8 mouse cellular contexts compared by ENCODE assay signal in genomic region chr17:78199231-78199625, GRCm38 (mm10). TPM values are rescaled to one million over a fixed set of nuclear protein-coding genes. Genes with fewer than 3 reads are reported as not detected.
DNase-seq lines count a peak whose midpoint lies in the region; ATAC-seq and TF ChIP-seq lines count a peak whose summit lies in the region.

No protein-coding gene starts in this region.

- no peak for DNase-seq in heart, postnatal 4 days
- DNase-seq in G1E (ENCODE audit: low spot score) = no peak
- DNase-seq in hindbrain, embryonic 10.5 days (ENCODE audit: low spot score) = no peak
- DNase-seq in midbrain, embryonic 11.5 days (ENCODE audit: low spot score, missing footprints) = peak; percentile 91
- no peak for DNase-seq in spleen, postnatal 4 days (ENCODE audit: low spot score in 2 of 2)
- no peak for DNase-seq in gastrocnemius, postnatal 10 days
- DNase-seq in adrenal gland, postnatal 10 days = no peak

- H3K9me3 ChIP-seq in heart, embryonic 14.5 days (ENCODE audit: control insufficient read depth, low read length) = no peaks in the 10 kb centered on the region
- H3K9me3 ChIP-seq in G1E (replicated peaks) = no peaks in the 10 kb centered on the region
- H3K9me3 ChIP-seq in hindbrain, embryonic 10.5 days = no peaks in the 10 kb centered on the region
- H3K9me3 ChIP-seq in midbrain, embryonic 11.5 days (ENCODE audit: control insufficient read depth, low read length) = no peaks in the 10 kb centered on the region

- peak overlapping the region; percentile 83 for H3K9ac ChIP-seq in heart, embryonic 14.5 days (ENCODE audit: low read length)
- H3K9ac ChIP-seq in midbrain, embryonic 11.5 days (ENCODE audit: low read length) = peak overlapping the region; percentile 78

- WGBS in heart, embryonic 14.5 days = 6% methylated on average over 7 of the region's 7 CpGs
- 5% methylated on average over 7 of the region's 7 CpGs for WGBS in hindbrain, embryonic 10.5 days
- 5% methylated on average over 7 of the region's 7 CpGs for WGBS in midbrain, embryonic 11.5 days

- H3K36me3 ChIP-seq in heart, embryonic 14.5 days (ENCODE audit: control insufficient read depth, insufficient read depth, low read length) = no peaks in the 10 kb centered on the region
- peaks cover 7% of the 10 kb centered on the region for H3K36me3 ChIP-seq in G1E (replicated peaks)
- H3K36me3 ChIP-seq in hindbrain, embryonic 10.5 days = no peaks in the 10 kb centered on the region
- no peaks in the 10 kb centered on the region for H3K36me3 ChIP-seq in midbrain, embryonic 11.5 days (ENCODE audit: control insufficient read depth, insufficient read depth, low read length)

- peak overlapping the region in 1 of 2 experiments; percentile 61; a peak in 1 of 4 replicates for H3K27ac ChIP-seq in heart, embryonic 14.5 days (replicated peaks in 1 of 2; ENCODE audit: control insufficient read depth in 1 of 2, insufficient read depth in 1 of 2, low read depth in 2 of 2, low read length in 2 of 2)
- H3K27ac ChIP-seq in hindbrain, embryonic 10.5 days = peak overlapping the region; percentile 94
- peak overlapping the region; percentile 73 for H3K27ac ChIP-seq in midbrain, embryonic 11.5 days (ENCODE audit: low read depth, low read length)

- no peak for TF ChIP-seq CTCF in G1E (IDR thresholded peaks at IDR 0.05; ENCODE audit: low read depth, low read length)

- H3K4me3 ChIP-seq in heart, embryonic 14.5 days (ENCODE audit: control insufficient read depth in 1 of 2, insufficient read depth in 1 of 2, low read depth in 1 of 2, low read length in 2 of 2) = peak overlapping the region; percentile 59 to 67
- H3K4me3 ChIP-seq in G1E (ENCODE audit: low read depth, low read length) = peak overlapping the region; percentile 98
- peak overlapping the region; percentile 91 for H3K4me3 ChIP-seq in hindbrain, embryonic 10.5 days
- H3K4me3 ChIP-seq in midbrain, embryonic 11.5 days (ENCODE audit: low read depth, low read length) = peak overlapping the region; percentile 85

- H3K4me2 ChIP-seq in heart, embryonic 14.5 days (ENCODE audit: low read length) = peak overlapping the region; percentile 100
- peak overlapping the region; percentile 92 for H3K4me2 ChIP-seq in midbrain, embryonic 11.5 days

- no peak for ATAC-seq in heart, embryonic 14.5 days (ENCODE audit: insufficient number of reproducible peaks, insufficient read depth, low FRiP score, low read depth)
- ATAC-seq in G1E (ENCODE audit: extremely low read depth, insufficient number of reproducible peaks, low FRiP score, poor library complexity, severe bottlenecking) = no peak
- peak; percentile 6; the same call in 1 of the 2 replicates for ATAC-seq in midbrain, embryonic 11.5 days (ENCODE audit: low FRiP score)

- H3K4me1 ChIP-seq in heart, embryonic 14.5 days (ENCODE audit: control insufficient read depth in 2 of 2, insufficient read depth in 2 of 2, low read length in 2 of 2) = peaks cover 8 to 30% of the 10 kb centered on the region in 2 experiments; a peak in 3 of 4 replicates
- peaks cover 55% of the 10 kb centered on the region for H3K4me1 ChIP-seq in G1E (ENCODE audit: insufficient read depth, low read depth, low read length)
- peaks cover 38% of the 10 kb centered on the region for H3K4me1 ChIP-seq in hindbrain, embryonic 10.5 days (replicated peaks)
- peaks cover 13% of the 10 kb centered on the region for H3K4me1 ChIP-seq in midbrain, embryonic 11.5 days (ENCODE audit: control insufficient read depth, insufficient read depth, low read length)

- peaks cover 5% of the 10 kb centered on the region; the same call in 1 of the 2 replicates for H3K27me3 ChIP-seq in heart, embryonic 14.5 days (ENCODE audit: control insufficient read depth, insufficient read depth, low read length)
- H3K27me3 ChIP-seq in G1E (ENCODE audit: insufficient read depth, low read length) = no peaks in the 10 kb centered on the region
- peaks cover 22% of the 10 kb centered on the region for H3K27me3 ChIP-seq in hindbrain, embryonic 10.5 days (ENCODE audit: insufficient read depth, poor library complexity, severe bottlenecking)
- no peaks in the 10 kb centered on the region; the same call in 1 of the 2 replicates for H3K27me3 ChIP-seq in midbrain, embryonic 11.5 days (ENCODE audit: control insufficient read depth, insufficient read depth, low read length)

RNA-seq across cellular contexts. Expression of gene Crim1, which starts 0.8 kb away (rescaled TPM):
- polyA plus RNA-seq in heart, embryonic 14.5 days (2014; fragmentation: Nextera tagmentation; extraction: Ambion mirVana) = 2.0 and 2.6 TPM in 2 replicates
- total RNA-seq in heart, postnatal 4 days (2021) = 10 to 100 TPM; 40.1 to 42.1 TPM
- total RNA-seq in G1E (2014; fragmentation: Nextera tagmentation) (21.7 and 21.9 TPM in 2 replicates), G1E (2017) (19.9 and 20.3 TPM in 2 replicates)
- 32.7 and 37.8 TPM in 2 replicates for polyA plus RNA-seq in G1E (2012)
- 3.4 and 4.3 TPM in 2 replicates for polyA plus RNA-seq in hindbrain, embryonic 10.5 days (2016; fragmentation: Nextera tagmentation; extraction: Ambion mirVana)
- polyA plus RNA-seq in midbrain, embryonic 11.5 days (2014; fragmentation: Nextera tagmentation; extraction: Ambion mirVana) = 4.4 and 5.1 TPM in 2 replicates
- 10 to 100 TPM; 19.8 to 22.5 TPM for total RNA-seq in gastrocnemius, postnatal 10 days (2021)
- total RNA-seq in adrenal gland, postnatal 10 days (2021) = 10 to 100 TPM; 28.1 to 31.4 TPM
